Mouse (Mus musculus): ENCODE results near the gene Abcg8. TPM values are rescaled to one million over a fixed set of nuclear protein-coding genes. Genes with fewer than 3 reads are reported as not detected.

Abcg8 gene
- polyA plus RNA-seq, 1 experiment from 2014 or later = 0.08 TPM

DNA sequence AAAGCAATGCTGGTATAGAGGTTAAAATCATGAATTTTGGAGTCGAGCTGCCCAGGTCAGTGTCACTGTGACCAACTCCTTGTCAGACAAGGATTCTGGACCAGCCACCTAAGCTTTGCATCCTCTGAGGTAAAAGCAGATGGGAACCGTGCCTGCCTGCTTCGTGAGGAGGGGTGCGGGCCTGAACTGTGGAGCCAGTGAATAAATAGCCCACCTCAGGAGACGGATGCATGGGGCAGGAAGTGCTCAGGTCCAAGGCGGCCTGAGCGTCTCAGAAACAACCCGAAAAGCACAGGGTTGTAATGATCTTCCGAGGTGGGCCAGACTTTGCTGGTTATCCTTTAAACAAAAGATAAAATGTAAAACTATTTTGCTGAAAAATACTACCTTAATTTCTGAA is 31.0 kb upstream of the Abcg8 start:
- H3K4me1 ChIP-seq = no peaks in the 10 kb centered on the region
- H3K9ac ChIP-seq (replicated peaks) = no peak overlapping the region
- H3K4me3 ChIP-seq (replicated peaks) = no peak overlapping the region
- ATAC-seq (ENCODE audit: low FRiP score) = no peak
- 0 out of 2 replicates have a peak, but pooled peaks cover 2% of the 10 kb centered on the region for H3K36me3 ChIP-seq
- no peaks in the 10 kb centered on the region for H3K27me3 ChIP-seq (replicated peaks)
- WGBS = 46% methylated on average over 9 of the region's 9 CpGs
- H3K4me2 ChIP-seq = no peak overlapping the region
- no peaks in the 10 kb centered on the region for H3K9me3 ChIP-seq (replicated peaks)
- no peak overlapping the region for H3K27ac ChIP-seq (replicated peaks)

DNA sequence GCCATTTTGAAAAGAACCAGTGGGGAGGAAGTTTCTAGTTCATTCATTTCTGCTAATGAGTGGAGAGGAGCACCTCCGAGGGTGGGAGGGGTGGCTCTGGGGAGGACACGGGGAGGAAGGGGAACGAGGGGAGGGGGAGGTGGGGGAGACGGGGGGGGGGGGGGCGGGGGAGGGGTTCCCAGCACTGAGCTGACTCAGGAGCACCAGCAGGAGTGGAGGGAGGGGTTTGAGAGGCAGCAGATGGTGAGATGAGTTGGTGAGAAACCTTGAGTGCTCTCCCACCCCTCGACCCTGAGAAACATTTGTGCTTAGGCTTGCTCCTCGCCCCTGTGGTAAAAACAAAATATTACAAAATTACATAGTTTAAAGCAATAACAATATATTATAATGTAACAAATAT is 30.2 kb upstream of the Abcg8 start:
- H3K9me3 ChIP-seq (replicated peaks) = no peaks in the 10 kb centered on the region
- no peak for ATAC-seq (ENCODE audit: low FRiP score)
- WGBS = 44% methylated on average over 3 of the region's 7 CpGs

DNA sequence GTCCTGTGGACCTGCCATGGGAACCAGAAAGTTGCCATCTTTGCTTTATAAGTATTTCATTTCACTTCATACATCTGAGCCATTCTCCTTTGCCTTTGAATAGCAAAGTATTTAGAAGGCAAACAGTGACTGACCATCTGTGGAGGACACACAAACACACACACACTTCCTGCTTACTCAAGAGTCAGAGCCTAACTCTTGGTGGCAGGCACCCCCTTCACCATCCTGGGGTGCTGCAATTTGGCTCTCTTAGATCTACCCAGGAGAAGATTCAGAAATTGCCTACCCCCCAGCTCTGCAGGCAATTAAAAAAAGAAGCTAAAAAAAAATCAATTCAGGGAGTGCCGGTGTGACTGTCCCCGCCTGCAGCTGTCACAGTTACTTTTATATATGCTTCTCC is 29.6 kb upstream of the Abcg8 start:
- H3K27ac ChIP-seq (replicated peaks) = no peak overlapping the region
- H3K27me3 ChIP-seq (replicated peaks) = no peaks in the 10 kb centered on the region
- no peak for ATAC-seq (ENCODE audit: low FRiP score)
- no peak overlapping the region for H3K4me3 ChIP-seq (replicated peaks)
- no peak overlapping the region for H3K9ac ChIP-seq (replicated peaks)
- H3K9me3 ChIP-seq (replicated peaks) = no peaks in the 10 kb centered on the region
- no peak overlapping the region for H3K4me2 ChIP-seq
- H3K4me1 ChIP-seq = no peaks in the 10 kb centered on the region
- H3K36me3 ChIP-seq = 0 out of 2 replicates have a peak, but pooled peaks cover 2% of the 10 kb centered on the region
- 49% methylated on average over 2 of the region's 2 CpGs for WGBS

More for the DNA sequence above, 30.2 kb upstream of the Abcg8 start:
- Histone ChIP-seq H3K27me3 (replicated peaks) (no peaks in the 10 kb centered on the region), H3K9ac (replicated peaks) (no peak overlapping the region), H3K4me2 (no peak overlapping the region), H3K36me3 (0 out of 2 replicates have a peak, but pooled peaks cover 2% of the 10 kb centered on the region), H3K4me3 (replicated peaks) (no peak overlapping the region), H3K4me1 (no peaks in the 10 kb centered on the region), H3K27ac (replicated peaks) (no peak overlapping the region)

DNA sequence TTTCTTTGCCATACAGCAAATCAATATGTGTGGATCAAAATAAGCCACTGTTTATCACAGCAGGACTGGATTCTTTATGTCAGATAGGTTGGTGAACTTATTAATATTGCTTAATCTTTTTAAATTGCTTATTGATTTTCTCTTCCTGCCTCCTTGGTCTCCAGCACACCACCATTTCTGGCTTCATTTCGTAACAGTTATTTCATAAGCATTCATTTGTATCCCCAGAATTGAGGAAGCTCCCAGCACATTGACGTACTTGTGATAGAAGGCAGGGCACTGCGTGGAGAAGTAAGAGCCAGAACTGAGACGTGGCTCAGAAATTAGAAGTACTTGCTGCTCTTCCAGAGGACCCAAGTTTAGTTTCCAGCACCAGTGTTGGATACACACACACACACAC is 28.5 kb upstream of the Abcg8 start:
- 86% methylated on average over 4 of the region's 4 CpGs for WGBS
- Histone ChIP-seq H3K27me3 (replicated peaks) (no peaks in the 10 kb centered on the region), H3K36me3 (0 out of 2 replicates have a peak, but pooled peaks cover 2% of the 10 kb centered on the region), H3K9ac (replicated peaks) (no peak overlapping the region), H3K4me3 (replicated peaks) (no peak overlapping the region), H3K9me3 (replicated peaks) (no peaks in the 10 kb centered on the region), H3K4me2 (no peak overlapping the region), H3K27ac (replicated peaks) (no peak overlapping the region), H3K4me1 (no peaks in the 10 kb centered on the region)
- ATAC-seq (ENCODE audit: low FRiP score) = no peak

DNA sequence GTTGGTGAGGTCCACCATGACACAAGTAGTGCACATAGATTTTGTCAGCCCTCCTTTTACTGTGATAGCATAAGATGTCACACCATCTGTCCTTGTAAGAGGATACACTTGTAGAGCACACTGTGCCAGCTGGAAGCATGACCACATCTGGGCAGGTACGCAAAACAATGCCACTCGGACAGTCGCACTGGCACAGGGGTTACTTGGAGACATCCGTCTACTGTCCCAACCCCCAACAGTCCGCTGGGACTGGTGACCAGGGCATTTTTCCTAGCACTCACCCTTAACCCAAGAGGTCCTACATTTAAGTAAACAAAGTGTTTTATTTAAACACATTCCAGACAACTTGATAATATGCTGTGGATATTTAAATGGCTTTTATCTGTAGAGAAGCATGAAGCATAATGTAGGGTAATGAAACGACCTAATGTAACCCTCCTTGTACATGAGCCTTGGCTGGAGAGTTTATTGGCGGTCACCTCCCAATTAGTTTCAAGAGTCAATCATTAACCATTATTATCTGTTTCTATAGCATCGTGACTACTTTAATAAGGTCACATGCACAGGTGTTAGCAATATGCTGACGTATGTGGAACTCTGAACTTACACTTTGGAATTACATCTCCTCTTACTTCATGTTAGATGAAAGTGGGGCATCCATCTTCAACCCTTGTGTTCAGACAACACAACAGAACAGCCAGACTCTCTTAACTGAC is 25.6 kb upstream of the Abcg8 start:
- no peak overlapping the region for H3K4me2 ChIP-seq
- H3K36me3 ChIP-seq = 0 out of 2 replicates have a peak, but pooled peaks cover 2% of the 10 kb centered on the region
- 89% methylated on average over 9 of the region's 9 CpGs for WGBS
- no peak overlapping the region for H3K9ac ChIP-seq (replicated peaks)
- no peak for ATAC-seq (ENCODE audit: low FRiP score)
- no peak overlapping the region for H3K27ac ChIP-seq (replicated peaks)
- no peak overlapping the region for H3K4me3 ChIP-seq (replicated peaks)
- H3K4me1 ChIP-seq = no peaks in the 10 kb centered on the region
- no peaks in the 10 kb centered on the region for H3K9me3 ChIP-seq (replicated peaks)
- H3K27me3 ChIP-seq (replicated peaks) = no peaks in the 10 kb centered on the region

DNA sequence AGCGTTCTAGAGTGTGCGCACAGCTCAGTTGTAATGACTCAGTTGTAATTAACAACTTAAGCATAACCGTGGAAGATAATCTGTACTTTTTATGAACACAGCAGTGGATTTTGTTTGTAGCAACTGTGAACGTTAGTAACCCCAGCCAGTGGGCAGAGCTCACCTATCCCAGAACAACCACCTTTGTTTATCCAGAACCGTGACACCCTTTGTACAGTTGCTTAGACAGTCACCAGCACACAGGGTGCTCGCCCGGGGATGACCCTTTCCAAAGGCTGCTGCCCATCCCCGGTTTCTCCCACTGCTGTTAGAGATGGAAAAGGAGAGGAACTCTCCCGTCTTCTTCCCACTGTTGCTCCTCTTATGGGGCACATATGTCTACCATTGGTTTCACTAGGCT is 22.6 kb upstream of the Abcg8 start:
- Histone ChIP-seq H3K4me3 (replicated peaks) (no peak overlapping the region), H3K9ac (replicated peaks) (no peak overlapping the region), H3K27ac (replicated peaks) (no peak overlapping the region), H3K36me3 (0 out of 2 replicates have a peak, but pooled peaks cover 2% of the 10 kb centered on the region), H3K4me1 (peaks cover 21% of the 10 kb centered on the region), H3K9me3 (replicated peaks) (no peaks in the 10 kb centered on the region), H3K27me3 (replicated peaks) (no peaks in the 10 kb centered on the region), H3K4me2 (no peak overlapping the region)
- ATAC-seq (ENCODE audit: low FRiP score) = no peak
- 93% methylated on average over 9 of the region's 9 CpGs for WGBS

DNA sequence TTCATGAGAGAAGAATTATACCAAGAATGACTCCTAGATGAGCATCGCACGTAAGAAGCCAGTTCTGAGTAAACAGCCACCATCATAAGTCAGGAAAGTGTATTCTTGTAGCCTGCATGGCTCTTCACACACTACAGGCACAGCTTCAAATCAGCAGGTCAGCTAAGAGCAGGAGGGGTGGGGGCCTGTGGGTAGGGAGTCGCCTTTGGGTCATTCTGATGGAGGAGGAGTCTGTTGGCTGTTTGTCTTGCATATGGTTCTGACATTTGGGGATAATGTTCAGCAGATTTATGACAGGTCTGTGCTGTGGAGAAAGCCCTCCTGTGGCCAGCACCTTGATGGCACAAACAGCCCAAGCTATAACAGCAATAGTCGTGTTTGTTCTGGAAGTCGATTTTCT is 19.9 kb upstream of the Abcg8 start:
- Histone ChIP-seq H3K4me1 (peaks cover 21% of the 10 kb centered on the region), H3K36me3 (no peaks in the 10 kb centered on the region), H3K4me2 (no peak overlapping the region), H3K27ac (replicated peaks) (peak overlapping the region; percentile 51; the same call in 1 of the 2 replicates), H3K4me3 (replicated peaks) (no peak overlapping the region), H3K9me3 (replicated peaks) (no peaks in the 10 kb centered on the region), H3K27me3 (replicated peaks) (no peaks in the 10 kb centered on the region), H3K9ac (replicated peaks) (no peak overlapping the region)
- WGBS = 45% methylated on average over 5 of the region's 5 CpGs
- ATAC-seq (ENCODE audit: low FRiP score) = peak; percentile 59; the same call in 1 of the 2 replicates

DNA sequence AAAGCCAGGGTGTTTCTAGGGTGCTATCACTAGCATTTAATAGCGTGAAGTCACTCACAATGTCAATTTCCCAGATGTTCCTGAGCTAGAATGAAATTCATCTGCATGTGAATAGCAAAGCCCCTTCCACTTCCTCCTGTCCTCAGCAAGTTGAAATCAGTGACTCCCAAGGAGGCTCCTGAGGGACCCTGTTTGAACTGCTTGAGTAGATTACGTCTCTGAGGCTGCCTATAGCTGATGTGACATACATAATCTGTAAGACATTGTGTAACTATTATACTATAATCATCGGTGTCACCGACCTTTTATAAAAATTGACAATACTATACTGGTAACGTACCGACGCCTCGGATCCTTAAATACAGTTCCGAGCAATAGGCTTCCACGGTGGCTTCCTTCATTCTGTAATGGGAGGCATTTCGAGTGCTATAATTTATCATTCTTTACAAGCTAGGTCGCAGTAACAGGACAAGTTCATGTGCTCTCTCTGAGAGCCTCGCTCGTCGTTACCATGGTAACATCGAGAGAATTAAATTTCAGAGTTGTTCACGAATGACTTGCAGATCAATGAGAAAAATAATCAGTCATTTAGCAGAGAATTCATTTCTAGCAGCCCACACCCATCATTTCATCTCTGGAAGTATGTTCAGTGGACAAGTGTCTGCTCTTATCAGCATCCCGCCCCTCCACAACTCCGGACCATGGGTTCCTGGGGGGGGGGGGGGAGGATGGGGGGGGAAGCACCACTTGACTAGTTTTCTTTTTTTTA is 19.3 kb upstream of the Abcg8 start:
- no peaks in the 10 kb centered on the region for H3K36me3 ChIP-seq
- no peak overlapping the region; the same call in 1 of the 2 replicates for H3K4me2 ChIP-seq
- no peaks in the 10 kb centered on the region for H3K9me3 ChIP-seq (replicated peaks)
- 24% methylated on average over 19 of the region's 19 CpGs for WGBS
- peak overlapping the region; percentile 51; the same call in 1 of the 2 replicates for H3K27ac ChIP-seq (replicated peaks)
- no peaks in the 10 kb centered on the region for H3K27me3 ChIP-seq (replicated peaks)
- no peak overlapping the region for H3K9ac ChIP-seq (replicated peaks)
- peak; percentile 58 for ATAC-seq (ENCODE audit: low FRiP score)
- H3K4me1 ChIP-seq = peaks cover 21% of the 10 kb centered on the region
- H3K4me3 ChIP-seq (replicated peaks) = no peak overlapping the region

DNA sequence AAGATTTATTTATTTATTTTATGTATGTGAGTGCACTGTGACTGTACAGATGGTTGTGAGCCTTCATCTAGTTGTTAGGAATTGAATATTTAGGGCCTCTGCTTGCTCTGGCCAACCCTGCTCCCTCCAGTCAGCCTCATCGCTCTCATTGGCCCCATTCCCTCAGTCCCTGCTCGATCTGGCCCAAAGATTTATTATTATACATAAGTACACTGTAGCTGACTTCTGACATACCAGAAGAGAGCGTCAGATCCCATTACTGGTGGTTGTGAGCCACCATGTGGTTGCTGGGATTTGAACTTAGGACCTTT is 18.7 kb upstream of the Abcg8 start:
- 43% methylated on average over 3 of the region's 3 CpGs for WGBS
- Histone ChIP-seq H3K9ac (replicated peaks) (no peak overlapping the region), H3K27ac (replicated peaks) (no peak overlapping the region), H3K4me2 (no peak overlapping the region; the same call in 1 of the 2 replicates), H3K9me3 (replicated peaks) (no peaks in the 10 kb centered on the region), H3K4me1 (peaks cover 21% of the 10 kb centered on the region), H3K27me3 (replicated peaks) (no peaks in the 10 kb centered on the region), H3K4me3 (replicated peaks) (no peak overlapping the region), H3K36me3 (no peaks in the 10 kb centered on the region)
- ATAC-seq (ENCODE audit: low FRiP score) = peak; percentile 34; the same call in 1 of the 2 replicates

DNA sequence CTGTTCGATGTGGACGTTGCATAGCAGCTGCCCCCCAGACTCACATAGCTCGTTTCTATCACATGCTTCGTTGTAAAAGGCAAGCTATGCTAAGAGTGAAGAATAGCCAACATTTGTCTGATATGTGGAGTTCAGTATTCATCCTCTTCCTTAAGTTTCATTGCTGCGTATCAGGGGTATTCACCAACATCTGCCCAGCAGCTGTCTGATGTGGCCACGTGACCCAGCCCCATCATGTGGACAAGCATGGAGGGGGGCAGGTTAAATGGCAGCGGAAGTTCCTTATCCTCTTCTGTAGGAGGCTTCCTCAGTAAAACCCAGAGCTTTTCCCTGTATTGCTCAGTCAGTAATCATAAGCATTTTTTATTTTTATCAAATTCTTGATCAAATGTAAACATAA is 18.3 kb upstream of the Abcg8 start:
- Histone ChIP-seq H3K4me2 (no peak overlapping the region), H3K9ac (replicated peaks) (no peak overlapping the region)

DNA sequence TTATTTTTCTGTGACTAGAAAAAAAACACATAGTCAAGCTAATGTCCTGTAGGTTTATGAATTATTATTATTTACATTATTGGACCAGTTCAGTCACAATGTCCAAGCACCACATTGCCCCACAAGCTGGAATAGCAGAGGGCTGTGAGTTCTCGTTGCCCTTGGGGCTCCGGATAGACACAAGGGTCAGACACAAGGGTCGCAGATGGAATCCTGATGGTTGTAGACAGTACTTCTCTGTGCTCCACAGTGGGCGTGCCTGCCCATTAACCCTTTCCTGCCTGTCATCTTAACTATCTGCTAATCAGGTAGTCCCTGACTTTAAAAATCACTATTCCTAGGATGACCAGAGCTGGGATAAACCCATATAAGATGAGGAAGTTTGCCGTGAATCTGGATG is 17.9 kb upstream of the Abcg8 start:
- H3K9me3 ChIP-seq (replicated peaks) = no peaks in the 10 kb centered on the region
- H3K4me1 ChIP-seq = peaks cover 21% of the 10 kb centered on the region
- H3K9ac ChIP-seq (replicated peaks) = no peak overlapping the region
- no peak for ATAC-seq (ENCODE audit: low FRiP score)
- 53% methylated on average over 5 of the region's 5 CpGs for WGBS
- H3K4me2 ChIP-seq = no peak overlapping the region
- no peak overlapping the region for H3K4me3 ChIP-seq (replicated peaks)
- H3K27ac ChIP-seq (replicated peaks) = no peak overlapping the region
- no peaks in the 10 kb centered on the region for H3K27me3 ChIP-seq (replicated peaks)
- H3K36me3 ChIP-seq = no peaks in the 10 kb centered on the region

More for the DNA sequence above, 18.3 kb upstream of the Abcg8 start:
- Histone ChIP-seq H3K36me3 (no peaks in the 10 kb centered on the region), H3K9me3 (replicated peaks) (no peaks in the 10 kb centered on the region), H3K27ac (replicated peaks) (no peak overlapping the region), H3K4me1 (peaks cover 21% of the 10 kb centered on the region), H3K27me3 (replicated peaks) (no peaks in the 10 kb centered on the region), H3K4me3 (replicated peaks) (no peak overlapping the region)
- no peak for ATAC-seq (ENCODE audit: low FRiP score)
- 66% methylated on average over 7 of the region's 7 CpGs for WGBS

DNA sequence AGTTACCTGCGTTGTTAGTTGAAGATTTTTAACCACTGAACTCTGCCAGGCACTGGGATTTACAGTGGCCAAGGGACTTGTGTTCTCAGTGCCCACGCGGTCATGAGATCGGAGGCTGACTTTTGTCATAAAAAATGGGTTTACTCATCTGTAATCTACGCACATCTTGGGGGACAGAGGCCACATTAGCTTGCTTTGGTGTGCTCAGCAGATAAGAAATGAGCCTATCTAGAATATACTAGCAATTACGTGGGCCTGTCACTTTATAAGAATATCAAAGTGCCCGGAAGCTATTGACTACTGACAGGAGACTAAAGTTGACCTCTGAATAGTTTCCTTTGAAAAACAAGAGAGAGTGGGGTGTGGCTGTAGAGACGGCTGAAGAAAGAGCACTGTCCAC is 17.2 kb upstream of the Abcg8 start:
- 64% methylated on average over 8 of the region's 8 CpGs for WGBS
- no peak overlapping the region for H3K27ac ChIP-seq (replicated peaks)
- peaks cover 21% of the 10 kb centered on the region for H3K4me1 ChIP-seq
- no peaks in the 10 kb centered on the region for H3K36me3 ChIP-seq
- no peaks in the 10 kb centered on the region for H3K9me3 ChIP-seq (replicated peaks)
- H3K4me3 ChIP-seq (replicated peaks) = no peak overlapping the region
- no peaks in the 10 kb centered on the region for H3K27me3 ChIP-seq (replicated peaks)
- no peak for ATAC-seq (ENCODE audit: low FRiP score)
- H3K9ac ChIP-seq (replicated peaks) = no peak overlapping the region
- no peak overlapping the region for H3K4me2 ChIP-seq
